Mouse (Mus musculus): ENCODE results near the gene Epn3. TPM values are rescaled to one million over a fixed set of nuclear protein-coding genes. Genes with fewer than 3 reads are reported as not detected.

Gene Epn3
- total RNA-seq, 1 experiment from 2014 or later, result 12.1 TPM

GRCm38 (mm10) chr11:94471740-94472584 is 27.8 kb downstream of the Epn3 start:
- no peak for DNase-seq

GRCm38 (mm10) chr11:94470391-94470790 is 29.4 kb downstream of the Epn3 start:
- DNase-seq, result no peak

- DNase-seq, result no peak
Observed at GRCm38 (mm10) chr11:94469136-94470064, 30.4 kb downstream of the Epn3 start.

GRCm38 (mm10) chr11:94468582-94469064 is 31.2 kb downstream of the Epn3 start:
- DNase-seq, result no peak

- no peak for DNase-seq
Observed at GRCm38 (mm10) chr11:94466333-94466855, 33.4 kb downstream of the Epn3 start.

- no peak for DNase-seq
Observed at GRCm38 (mm10) chr11:94464170-94464569, 35.6 kb downstream of the Epn3 start.

GRCm38 (mm10) chr11:94461856-94462255 is 37.9 kb downstream of the Epn3 start:
- no peak for DNase-seq

- DNase-seq, result peak; percentile 55
Observed at GRCm38 (mm10) chr11:94457001-94457400, 42.8 kb downstream of the Epn3 start.

GRCm38 (mm10) chr11:94456347-94456746 is 43.4 kb downstream of the Epn3 start:
- DNase-seq, result no peak

GRCm38 (mm10) chr11:94455161-94455820 is 44.5 kb downstream of the Epn3 start:
- no peak for DNase-seq

- DNase-seq, result no peak
Observed at GRCm38 (mm10) chr11:94454756-94455155, 45.0 kb downstream of the Epn3 start.

- no peak for DNase-seq
Observed at GRCm38 (mm10) chr11:94451091-94451773, 48.5 kb downstream of the Epn3 start.

GRCm38 (mm10) chr11:94449886-94450285 is 49.9 kb downstream of the Epn3 start:
- DNase-seq, result no peak

- no peak for DNase-seq
Observed at GRCm38 (mm10) chr11:94449239-94449638, 50.5 kb downstream of the Epn3 start.

- no peak for DNase-seq
Observed at GRCm38 (mm10) chr11:94447017-94447416, 52.8 kb downstream of the Epn3 start.

- no peak for DNase-seq
Observed at GRCm38 (mm10) chr11:94445300-94445699, 54.5 kb downstream of the Epn3 start.

GRCm38 (mm10) chr11:94444829-94445228 is 54.9 kb downstream of the Epn3 start:
- DNase-seq, result no peak

GRCm38 (mm10) chr11:94441752-94442151 is 58.0 kb downstream of the Epn3 start:
- no peak for DNase-seq

- no peak for DNase-seq
Observed at GRCm38 (mm10) chr11:94441122-94441521, 58.7 kb downstream of the Epn3 start.

- DNase-seq, result no peak
Observed at GRCm38 (mm10) chr11:94440421-94440820, 59.4 kb downstream of the Epn3 start.
